Mouse (Mus musculus): Measurements from ENCODE around the gene Foxm1. TPM values are rescaled to one million over a fixed set of nuclear protein-coding genes. Genes with fewer than 3 reads are reported as not detected.

Gene Foxm1
- polyA plus RNA-seq, 1 experiment from 2014 or later, result 33.7 TPM

DNA sequence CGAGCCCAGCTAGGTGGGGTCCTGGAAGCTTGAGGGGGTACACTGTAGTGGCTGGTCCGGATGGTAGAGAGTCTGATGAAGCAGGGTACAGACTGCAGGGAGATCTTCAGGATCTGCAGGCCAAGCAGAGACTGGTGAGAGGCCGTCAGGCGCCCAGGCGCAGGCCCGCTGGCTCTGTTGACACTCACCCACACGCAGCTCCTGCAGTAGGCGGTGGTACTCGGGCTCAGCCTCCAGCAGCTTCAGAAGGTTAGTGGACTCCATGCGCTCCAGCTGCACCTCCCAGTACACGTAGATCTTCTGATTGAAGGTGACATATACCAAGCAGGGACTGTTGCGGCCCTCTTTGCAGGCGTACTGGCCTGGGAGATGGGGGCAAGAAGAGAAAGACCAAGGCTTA, 47.5 kb downstream of the Foxm1 start:
- Histone ChIP-seq H3K27ac (no peak overlapping the region), H3K4me3 (replicated peaks) (no peak overlapping the region), H3K4me2 (no peak overlapping the region), H3K27me3 (no peaks in the 10 kb centered on the region), H3K9ac (no peak overlapping the region), H3K9me3 (replicated peaks) (no peaks in the 10 kb centered on the region), H3K4me1 (no peaks in the 10 kb centered on the region), H3K36me3 (peaks cover 77% of the 10 kb centered on the region)
- no peak; the same call in 1 of the 2 replicates for ATAC-seq (replicated peaks; ENCODE audit: low FRiP score)
- WGBS, result 93% methylated on average over 13 of the region's 13 CpGs

DNA sequence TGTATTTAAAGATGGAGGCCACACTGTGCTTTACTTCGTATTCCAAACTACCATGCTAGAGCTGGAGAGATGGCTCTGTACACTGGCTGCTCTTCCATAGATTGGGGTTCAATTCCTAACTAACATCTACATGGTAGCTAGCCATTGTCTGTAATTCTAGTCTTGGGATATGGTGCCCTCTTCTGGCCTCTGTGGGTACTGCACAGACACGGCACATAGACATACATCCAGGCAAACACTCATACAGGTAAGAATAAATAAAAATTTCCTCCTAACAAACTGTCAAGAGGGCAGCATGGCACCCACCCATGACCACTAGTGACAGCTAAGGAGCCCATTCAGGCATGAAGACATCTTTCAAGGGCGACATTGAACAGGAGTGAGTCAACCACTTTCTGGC, 48.3 kb downstream of the Foxm1 start:
- no peaks in the 10 kb centered on the region for H3K27me3 ChIP-seq
- H3K36me3 ChIP-seq, result peaks cover 78% of the 10 kb centered on the region
- H3K4me2 ChIP-seq, result no peak overlapping the region
- no peak overlapping the region for H3K27ac ChIP-seq
- no peaks in the 10 kb centered on the region for H3K4me1 ChIP-seq
- H3K4me3 ChIP-seq (replicated peaks), result no peak overlapping the region
- H3K9me3 ChIP-seq (replicated peaks), result no peaks in the 10 kb centered on the region
- 19% methylated on average over 3 of the region's 3 CpGs for WGBS
- ATAC-seq (replicated peaks; ENCODE audit: low FRiP score), result 0 out of 2 replicates have a peak, but pooled peaks have one; percentile 5
- no peak overlapping the region for H3K9ac ChIP-seq

DNA sequence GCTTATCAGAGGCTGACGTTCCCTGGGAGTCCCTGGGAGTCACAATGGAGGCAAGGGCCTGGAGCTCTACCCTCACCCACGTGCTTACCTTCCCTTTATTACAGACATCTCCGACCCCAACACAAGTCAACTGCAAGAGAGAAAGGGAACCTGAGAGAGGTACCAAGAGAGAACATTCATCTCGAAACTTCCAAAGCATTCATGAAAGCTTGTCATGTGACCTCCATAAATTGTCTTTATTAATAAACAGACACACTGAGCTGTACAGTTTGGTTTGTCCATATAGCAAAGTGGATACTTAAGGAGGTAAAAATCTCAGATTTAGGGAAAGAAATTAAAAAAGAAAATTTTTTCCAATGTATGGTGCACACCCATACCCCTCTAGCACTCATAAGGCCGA, 53.4 kb downstream of the Foxm1 start:
- H3K4me2 ChIP-seq, result no peak overlapping the region
- no peak overlapping the region for H3K4me3 ChIP-seq (replicated peaks)
- peaks cover 3% of the 10 kb centered on the region; the same call in 1 of the 2 replicates for H3K4me1 ChIP-seq
- peaks cover 36% of the 10 kb centered on the region for H3K36me3 ChIP-seq
- H3K9me3 ChIP-seq (replicated peaks), result no peaks in the 10 kb centered on the region
- no peaks in the 10 kb centered on the region for H3K27me3 ChIP-seq
- no peak overlapping the region for H3K9ac ChIP-seq
- no peak overlapping the region for H3K27ac ChIP-seq
- WGBS, result 83% methylated on average over 5 of the region's 5 CpGs
- no peak for ATAC-seq (replicated peaks; ENCODE audit: low FRiP score)

GRCm38 (mm10) chr6:128418076-128418475, 55.3 kb downstream of the Foxm1 start:
- Histone ChIP-seq H3K9me3 (replicated peaks) (no peaks in the 10 kb centered on the region), H3K4me2 (no peak overlapping the region), H3K4me3 (replicated peaks) (no peak overlapping the region), H3K4me1 (peaks cover 9% of the 10 kb centered on the region; the same call in 1 of the 2 replicates), H3K9ac (no peak overlapping the region), H3K36me3 (peaks cover 18% of the 10 kb centered on the region), H3K27ac (no peak overlapping the region), H3K27me3 (no peaks in the 10 kb centered on the region)
- no peak for ATAC-seq (replicated peaks; ENCODE audit: low FRiP score)
- WGBS, result 88% methylated on average over 1 of the region's 1 CpGs

GRCm38 (mm10) chr6:128421036-128421435, 58.3 kb downstream of the Foxm1 start:
- peaks cover 9% of the 10 kb centered on the region for H3K36me3 ChIP-seq
- H3K27me3 ChIP-seq, result no peaks in the 10 kb centered on the region
- WGBS, result 66% methylated on average over 2 of the region's 2 CpGs
- H3K4me1 ChIP-seq, result peaks cover 16% of the 10 kb centered on the region
- H3K9me3 ChIP-seq (replicated peaks), result no peaks in the 10 kb centered on the region
- no peak overlapping the region for H3K4me3 ChIP-seq (replicated peaks)
- H3K4me2 ChIP-seq, result no peak overlapping the region
- no peak overlapping the region for H3K9ac ChIP-seq
- no peak for ATAC-seq (replicated peaks; ENCODE audit: low FRiP score)
- peak overlapping the region; percentile 76 for H3K27ac ChIP-seq

DNA sequence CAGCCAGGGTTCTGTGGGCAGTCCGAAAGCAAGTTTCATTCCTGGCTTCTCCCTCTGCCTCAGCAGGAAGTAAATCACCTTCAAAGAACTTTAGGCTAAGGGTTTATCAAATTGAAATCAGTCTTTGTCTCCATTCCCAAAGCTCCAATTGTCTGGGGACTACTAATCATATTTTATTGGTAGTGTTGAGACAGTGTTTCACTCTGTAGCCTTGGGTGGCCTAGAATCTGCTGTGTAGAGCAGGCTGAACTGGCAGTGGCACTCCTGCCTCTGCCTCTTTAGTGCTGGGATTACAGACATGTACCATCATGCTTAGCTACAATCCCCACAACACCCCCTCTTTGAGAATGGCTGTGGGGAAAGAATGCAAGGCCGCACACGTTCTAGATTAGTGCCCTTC, 58.7 kb downstream of the Foxm1 start:
- Histone ChIP-seq H3K27me3 (no peaks in the 10 kb centered on the region), H3K36me3 (peaks cover 8% of the 10 kb centered on the region; the same call in 1 of the 2 replicates), H3K4me3 (replicated peaks) (no peak overlapping the region), H3K27ac (peak overlapping the region; percentile 76), H3K4me1 (peaks cover 16% of the 10 kb centered on the region), H3K9ac (no peak overlapping the region), H3K9me3 (replicated peaks) (no peaks in the 10 kb centered on the region), H3K4me2 (no peak overlapping the region)
- ATAC-seq (replicated peaks; ENCODE audit: low FRiP score), result no peak
- 89% methylated on average over 3 of the region's 3 CpGs for WGBS

- H3K36me3 ChIP-seq, result peaks cover 17% of the 10 kb centered on the region
- H3K27me3 ChIP-seq, result no peaks in the 10 kb centered on the region
- H3K4me3 ChIP-seq (replicated peaks), result peak overlapping the region; percentile 59
- peak; percentile 61 for ATAC-seq (replicated peaks; ENCODE audit: low FRiP score)
- WGBS, result 43% methylated on average over 16 of the region's 16 CpGs
- peaks cover 16% of the 10 kb centered on the region for H3K4me1 ChIP-seq
- H3K9ac ChIP-seq, result peak overlapping the region; percentile 54
- H3K27ac ChIP-seq, result peak overlapping the region; percentile 96
- H3K4me2 ChIP-seq, result peak overlapping the region; percentile 66
- no peaks in the 10 kb centered on the region for H3K9me3 ChIP-seq (replicated peaks)
Observed at GRCm38 (mm10) chr6:128423496-128424268, 60.9 kb downstream of the Foxm1 start.

GRCm38 (mm10) chr6:128424269-128425019, 61.7 kb downstream of the Foxm1 start, which contains the start of gene Itfg2:
Gene Itfg2, minus strand, starts transcription at chr6:128424931.
- peak within 1 kb of the TSS; percentile 96 for H3K27ac ChIP-seq
- H3K9me3 ChIP-seq (replicated peaks), result no peaks in the 10 kb centered on the region
- under 1% methylated on average over 42 of the region's 42 CpGs for WGBS
- peak within 1 kb of the TSS; percentile 66 for H3K4me2 ChIP-seq
- peak within 1 kb of the TSS; percentile 54 for H3K9ac ChIP-seq
- peak within 1 kb of the TSS; percentile 59 for H3K4me3 ChIP-seq (replicated peaks)
- ATAC-seq (replicated peaks; ENCODE audit: low FRiP score), result peak; percentile 94
- H3K27me3 ChIP-seq, result no peaks in the 10 kb centered on the region
- peaks cover 25% of the 10 kb centered on the region for H3K36me3 ChIP-seq
- peaks cover 16% of the 10 kb centered on the region for H3K4me1 ChIP-seq

GRCm38 (mm10) chr6:128425046-128425445, 62.3 kb downstream of the Foxm1 start:
- peaks cover 26% of the 10 kb centered on the region for H3K36me3 ChIP-seq
- peak overlapping the region; percentile 66 for H3K4me2 ChIP-seq
- WGBS, result 19% methylated on average over 9 of the region's 9 CpGs
- no peaks in the 10 kb centered on the region for H3K27me3 ChIP-seq
- peak overlapping the region; percentile 96 for H3K27ac ChIP-seq
- peak overlapping the region; percentile 59 for H3K4me3 ChIP-seq (replicated peaks)
- H3K9ac ChIP-seq, result peak overlapping the region; percentile 54
- peaks cover 16% of the 10 kb centered on the region for H3K4me1 ChIP-seq
- ATAC-seq (replicated peaks; ENCODE audit: low FRiP score), result no peak
- H3K9me3 ChIP-seq (replicated peaks), result no peaks in the 10 kb centered on the region

Other genes with a start within 250 kb of the Foxm1 start
- 115 and 121 TPM in 2 replicates for gene Tspan9, start 219.4 kb upstream of the Foxm1 start, polyA plus RNA-seq (2015; fragmentation: Nextera tagmentation; extraction: Ambion mirVana)
- gene Tead4, start 62.1 kb upstream of the Foxm1 start, polyA plus RNA-seq (2015; fragmentation: Nextera tagmentation; extraction: Ambion mirVana), result 2.5 and 3.5 TPM in 2 replicates
- 23.1 and 26.5 TPM in 2 replicates for gene Tulp3, start 7.1 kb upstream of the Foxm1 start, polyA plus RNA-seq (2015; fragmentation: Nextera tagmentation; extraction: Ambion mirVana)
- gene Rhno1, start 56 bp upstream of the Foxm1 start, polyA plus RNA-seq (2015; fragmentation: Nextera tagmentation; extraction: Ambion mirVana), result 122 TPM in 2 replicates
- gene Tex52, start 12.5 kb downstream of the Foxm1 start, polyA plus RNA-seq (2015; fragmentation: Nextera tagmentation; extraction: Ambion mirVana), result 0.26 and 0.44 TPM in 2 replicates
- not detected in 2 replicates for gene Gm44596, start 12.5 kb downstream of the Foxm1 start, polyA plus RNA-seq (2015; fragmentation: Nextera tagmentation; extraction: Ambion mirVana)
- gene Nrip2, start 36.3 kb downstream of the Foxm1 start, polyA plus RNA-seq (2015; fragmentation: Nextera tagmentation; extraction: Ambion mirVana), result 18.8 and 20.1 TPM in 2 replicates
- 30.5 and 35.9 TPM in 2 replicates for gene Itfg2, start 62.0 kb downstream of the Foxm1 start, polyA plus RNA-seq (2015; fragmentation: Nextera tagmentation; extraction: Ambion mirVana)
- gene Fkbp4, start 75.7 kb downstream of the Foxm1 start, polyA plus RNA-seq (2015; fragmentation: Nextera tagmentation; extraction: Ambion mirVana), result 521 and 534 TPM in 2 replicates
- 1.6 and 2.2 TPM in 2 replicates for gene Pzp, start 163.8 kb downstream of the Foxm1 start, polyA plus RNA-seq (2015; fragmentation: Nextera tagmentation; extraction: Ambion mirVana)
- 0.53 and 0.93 TPM in 2 replicates for gene A2ml1, start 218.6 kb downstream of the Foxm1 start, polyA plus RNA-seq (2015; fragmentation: Nextera tagmentation; extraction: Ambion mirVana)

Data from kidney, embryonic 15.5 days (tissue).